Mouse (Mus musculus) heart, embryonic 16.5 days (tissue): ENCODE results near the gene Acat2. TPM values are rescaled to one million over a fixed set of nuclear protein-coding genes. Genes with fewer than 3 reads are reported as not detected.
"Not testable (repeated sequence)": the region's sequence is repeated elsewhere in the genome, so short reads cannot be mapped to it uniquely, and the experiment has no call there.

Source experiments
- ATAC-seq: fragments of 200-750 bp; cut with Nextera tagmentation; replicated peaks from 2 replicates; pipeline ENCODE4 v1.8.0; 2017; ENCODE audit warnings: moderate number of reproducible peaks; ENCODE audit not compliant: insufficient read depth, low FRiP score; ENCODE audit errors: extremely low read depth
- H3K27ac ChIP-seq: fragments of 300-500 bp; sonication (generic); 2 replicates; pipeline ENCODE4 v1.5.1; 2014; ENCODE audit warnings: mild to moderate bottlenecking, low read length, control low read depth, moderate library complexity
- H3K27me3 ChIP-seq: fragments of 300-500 bp; sonication (generic); 2 replicates; pipeline ENCODE4 v1.6.1; 2014; ENCODE audit warnings: low read length, mixed read lengths; ENCODE audit not compliant: control insufficient read depth, insufficient read depth
- H3K36me3 ChIP-seq: fragments of 300-500 bp; sonication (generic); 2 replicates; pipeline ENCODE4 v1.6.1; 2014; ENCODE audit not compliant: control insufficient read depth, insufficient read depth
- H3K4me1 ChIP-seq: fragments of 300-500 bp; sonication (generic); 2 replicates; pipeline ENCODE4 v1.6.1; 2014; ENCODE audit warnings: low read length, mixed read lengths; ENCODE audit not compliant: control insufficient read depth, insufficient read depth
- H3K4me2 ChIP-seq: fragments of 300-500 bp; sonication (generic); 2 replicates; pipeline ENCODE4 v1.6.1; 2014; ENCODE audit warnings: low read depth, mild to moderate bottlenecking, control low read depth, low read length
- H3K4me3 ChIP-seq: fragments of 300-500 bp; sonication (generic); 2 replicates; pipeline ENCODE4 v1.5.1; 2014; ENCODE audit warnings: mild to moderate bottlenecking, control low read depth, low read length
- H3K9ac ChIP-seq: fragments of 300-500 bp; sonication (generic); 2 replicates; pipeline ENCODE4 v1.6.1; 2014; ENCODE audit warnings: low read length, control low read depth
- H3K9me3 ChIP-seq: fragments of 300-500 bp; sonication (generic); replicated peaks from 2 replicates; pipeline ENCODE4 v1.6.1; 2016; ENCODE audit warnings: low read length; ENCODE audit not compliant: control insufficient read depth
- WGBS: fragments of 180-500 bp; shearing (Covaris S2); extraction: QIAGEN DNeasy Blood & Tissue Kit; methylation state at CpG from one replicate; pipeline ENCODE4 v1.1.7; 2014; 5-methylcytosine and 5-hydroxymethylcytosine counted together
- polyA plus RNA-seq: library from polyadenylated mRNA; unstranded; fragments of >200 nt; fragmentation: Nextera tagmentation; extraction: Ambion mirVana; gene quantifications from 2 replicates; pipeline ENCODE4 v1.2.1, GENCODE M21; 2015

Gene Acat2
- polyA plus RNA-seq, 1 experiment from 2014 or later = 31.6 TPM

GRCm38 (mm10) chr17:12940151-12940805, 20.3 kb downstream of the Acat2 start, which contains the start of gene Acat3:
Gene Acat3, minus strand, starts transcription at chr17:12940600.
- Histone ChIP-seq H3K27me3 (no peaks in the 10 kb centered on the region), H3K27ac (no peak within 1 kb of the TSS), H3K9me3 (no peaks in the 10 kb centered on the region), H3K4me1 (no peaks in the 10 kb centered on the region), H3K36me3 (peaks cover 7% of the 10 kb centered on the region; the same call in 1 of the 2 replicates), H3K4me2 (peak within 1 kb of the TSS; percentile 73), H3K9ac (peak within 1 kb of the TSS; percentile 49; the same call in 1 of the 2 replicates), H3K4me3 (peak within 1 kb of the TSS; percentile 34)
- WGBS = 15% methylated on average over 27 of the region's 27 CpGs
- peak; percentile 52 for ATAC-seq

GRCm38 (mm10) chr17:12939377-12940148, 21.0 kb downstream of the Acat2 start:
- Histone ChIP-seq H3K4me3 (peak overlapping the region; percentile 34), H3K4me2 (peak overlapping the region; percentile 73)
- ATAC-seq, H3K36me3 ChIP-seq, H3K9ac ChIP-seq, H3K4me1 ChIP-seq, H3K27ac ChIP-seq, H3K27me3 ChIP-seq, H3K9me3 ChIP-seq: not testable (repeated sequence)
- 19% methylated on average over 2 of the region's 12 CpGs for WGBS

GRCm38 (mm10) chr17:12938077-12938476, 22.5 kb downstream of the Acat2 start:
- Histone ChIP-seq H3K9me3 (no peaks in the 10 kb centered on the region), H3K9ac (no peak overlapping the region), H3K4me3 (no peak overlapping the region), H3K4me1 (no peaks in the 10 kb centered on the region), H3K4me2 (no peak overlapping the region), H3K27me3 (no peaks in the 10 kb centered on the region), H3K27ac (no peak overlapping the region), H3K36me3 (peaks cover 7% of the 10 kb centered on the region; the same call in 1 of the 2 replicates)
- 51% methylated on average over 2 of the region's 2 CpGs for WGBS
- no peak for ATAC-seq

GRCm38 (mm10) chr17:12937412-12937970, 23.1 kb downstream of the Acat2 start:
- Histone ChIP-seq H3K4me1 (no peaks in the 10 kb centered on the region), H3K27me3 (no peaks in the 10 kb centered on the region), H3K9me3 (no peaks in the 10 kb centered on the region), H3K4me3 (no peak overlapping the region), H3K27ac (no peak overlapping the region), H3K36me3 (peaks cover 1% of the 10 kb centered on the region; the same call in 1 of the 2 replicates), H3K4me2 (no peak overlapping the region), H3K9ac (no peak overlapping the region)
- ATAC-seq = no peak
- 75% methylated on average over 2 of the region's 2 CpGs for WGBS

- Histone ChIP-seq H3K4me3 (no peak overlapping the region), H3K9ac (no peak overlapping the region), H3K36me3 (no peaks in the 10 kb centered on the region), H3K27ac (no peak overlapping the region), H3K4me1 (no peaks in the 10 kb centered on the region), H3K27me3 (no peaks in the 10 kb centered on the region), H3K9me3 (no peaks in the 10 kb centered on the region), H3K4me2 (no peak overlapping the region)
- WGBS = 66% methylated on average over 4 of the region's 4 CpGs
- no peak for ATAC-seq
These were observed 24.8 kb downstream of the Acat2 start for GRCm38 (mm10) chr17:12935719-12936118.

GRCm38 (mm10) chr17:12931576-12931975, 29.0 kb downstream of the Acat2 start:
- not testable (repeated sequence) for H3K9ac ChIP-seq, H3K9me3 ChIP-seq, H3K4me3 ChIP-seq, H3K36me3 ChIP-seq, H3K27me3 ChIP-seq, H3K4me1 ChIP-seq, H3K27ac ChIP-seq, H3K4me2 ChIP-seq, ATAC-seq
- 87% methylated on average over 5 of the region's 5 CpGs for WGBS

GRCm38 (mm10) chr17:12925703-12926180, 34.8 kb downstream of the Acat2 start:
- no peak overlapping the region for H3K4me2 ChIP-seq
- no peaks in the 10 kb centered on the region for H3K27me3 ChIP-seq
- no peak overlapping the region for H3K4me3 ChIP-seq
- H3K9me3 ChIP-seq = no peaks in the 10 kb centered on the region
- 92% methylated on average over 8 of the region's 8 CpGs for WGBS
- H3K36me3 ChIP-seq = peaks cover 45% of the 10 kb centered on the region
- no peak overlapping the region for H3K27ac ChIP-seq
- no peak for ATAC-seq
- H3K9ac ChIP-seq = no peak overlapping the region
- H3K4me1 ChIP-seq = no peaks in the 10 kb centered on the region

- Histone ChIP-seq H3K9ac (no peak overlapping the region), H3K36me3 (peaks cover 53% of the 10 kb centered on the region), H3K9me3 (no peaks in the 10 kb centered on the region), H3K4me1 (no peaks in the 10 kb centered on the region), H3K4me2 (no peak overlapping the region), H3K27ac (no peak overlapping the region), H3K27me3 (no peaks in the 10 kb centered on the region), H3K4me3 (no peak overlapping the region)
- no peak for ATAC-seq
- WGBS = 88% methylated on average over 3 of the region's 3 CpGs
These were observed 35.5 kb downstream of the Acat2 start for GRCm38 (mm10) chr17:12925001-12925400.

GRCm38 (mm10) chr17:12921073-12921472, 39.5 kb downstream of the Acat2 start:
- Histone ChIP-seq H3K9ac (no peak overlapping the region), H3K36me3 (peaks cover 66% of the 10 kb centered on the region), H3K27me3 (no peaks in the 10 kb centered on the region), H3K4me2 (no peak overlapping the region), H3K4me1 (peaks cover 7% of the 10 kb centered on the region; the same call in 1 of the 2 replicates), H3K4me3 (no peak overlapping the region), H3K9me3 (no peaks in the 10 kb centered on the region), H3K27ac (no peak overlapping the region)
- ATAC-seq = no peak
- 87% methylated on average over 1 of the region's 1 CpGs for WGBS
